Mouse (Mus musculus) MEL (cell line): ENCODE results near the gene Col10a1. TPM values are rescaled to one million over a fixed set of nuclear protein-coding genes. Genes with fewer than 3 reads are reported as not detected.

Experiments
- DNase-seq: peaks from one replicate; pipeline ENCODE4 v3.0.0; 2011; ENCODE audit warnings: low read depth, low spot score
- H3K27ac ChIP-seq: 2 replicates; pipeline ENCODE4 v1.5.1; 2012; ENCODE audit warnings: low read depth, mild to moderate bottlenecking, control low read depth, low read length, moderate library complexity; ENCODE audit not compliant: control insufficient read depth
- H3K27me3 ChIP-seq, 2 experiments: fragments of 150-350 bp in 1 of 2; sonication (generic) in 1 of 2; 2 replicates each; pipeline ENCODE4 v1.6.1; 2012; ENCODE audit warnings: low read length in 2 of 2, mild to moderate bottlenecking in 2 of 2, improper control_type of control experiment in 1 of 2, moderate library complexity in 1 of 2; ENCODE audit not compliant: insufficient read depth in 2 of 2, control insufficient read depth in 1 of 2
- H3K36me3 ChIP-seq, 2 experiments: 2 replicates each; pipeline ENCODE4 v1.6.1; 2012 to 2014; ENCODE audit warnings: low read length in 2 of 2, improper control_type of control experiment in 1 of 2, inconsistent platforms in 1 of 2, mild to moderate bottlenecking in 1 of 2; ENCODE audit not compliant: insufficient read depth in 2 of 2, control insufficient read depth in 1 of 2
- H3K4me1 ChIP-seq, 2 experiments: fragments of 150-350 bp in 1 of 2; sonication (generic) in 1 of 2; 2 replicates each; pipeline ENCODE4 v1.6.1; 2012; ENCODE audit warnings: low read length in 2 of 2, improper control_type of control experiment in 1 of 2, mild to moderate bottlenecking in 1 of 2; ENCODE audit not compliant: insufficient read depth in 2 of 2, control insufficient read depth in 1 of 2
- H3K4me3 ChIP-seq, 2 experiments: fragments of 150-350 bp in 1 of 2; sonication (generic) in 1 of 2; 2 replicates each; pipeline ENCODE4 v1.5.1; 2012; ENCODE audit warnings: low read depth in 2 of 2, low read length in 2 of 2, mild to moderate bottlenecking in 2 of 2, moderate library complexity in 2 of 2, control low read depth in 1 of 2, improper control_type of control experiment in 1 of 2; ENCODE audit not compliant: control insufficient read depth in 1 of 2, insufficient read depth in 1 of 2
- H3K79me2 ChIP-seq: 2 replicates; pipeline ENCODE4 v1.6.1; 2012; ENCODE audit warnings: mild to moderate bottlenecking, low read length, moderate library complexity; ENCODE audit not compliant: control insufficient read depth, poor library complexity, insufficient read depth
- H3K9ac ChIP-seq: 2 replicates; pipeline ENCODE4 v1.6.1; 2012; ENCODE audit warnings: low read depth, mild to moderate bottlenecking, control low read depth, low read length, moderate library complexity; ENCODE audit not compliant: control insufficient read depth, poor library complexity, severe bottlenecking
- H3K9me3 ChIP-seq: fragments of 150-350 bp; sonication (generic); replicated peaks from 2 replicates; pipeline ENCODE4 v1.6.1; 2012; ENCODE audit warnings: mild to moderate bottlenecking, low read length, improper control_type of control experiment, moderate library complexity; ENCODE audit not compliant: insufficient read depth
- CHD1 ChIP-seq: IDR thresholded peaks from 2 replicates; pipeline ENCODE4 v1.6.1; 2012; ENCODE audit warnings: low read depth, mild to moderate bottlenecking, inconsistent platforms, low read length, improper control_type of control experiment
- CTCF ChIP-seq, 3 experiments: IDR thresholded peaks in 2 of 3; conservative IDR thresholded peaks in 1 of 3; 2 replicates each; pipeline ENCODE4 v1.5.1; 2011 to 2012; ENCODE audit warnings: low read length in 3 of 3, low read depth in 2 of 3, mild to moderate bottlenecking in 2 of 3, improper control_type of control experiment in 1 of 3, inconsistent platforms in 1 of 3, mixed read lengths in 1 of 3, moderate library complexity in 1 of 3; ENCODE audit not compliant: control insufficient read depth in 1 of 3, insufficient read depth in 1 of 3, poor library complexity in 1 of 3, severe bottlenecking in 1 of 3
- EP300 ChIP-seq, 2 experiments: IDR thresholded peaks; 2 replicates each; pipeline ENCODE4 v1.6.1; 2011; ENCODE audit warnings: improper control_type of control experiment in 2 of 2, low read length in 2 of 2, low read depth in 1 of 2, mild to moderate bottlenecking in 1 of 2
- GABPA ChIP-seq: IDR thresholded peaks from 2 replicates; pipeline ENCODE4 v1.6.1; 2012; ENCODE audit warnings: low read depth, mild to moderate bottlenecking, inconsistent platforms, low read length, improper control_type of control experiment, moderate library complexity
- GATA1 ChIP-seq: IDR thresholded peaks from 2 replicates; pipeline ENCODE4 v1.6.1; 2011; ENCODE audit warnings: low read depth, low read length, improper control_type of control experiment
- HCFC1 ChIP-seq: IDR thresholded peaks from 2 replicates; pipeline ENCODE4 v1.6.1; 2012; ENCODE audit warnings: low read depth, mild to moderate bottlenecking, inconsistent platforms, low read length, improper control_type of control experiment, moderate library complexity
- JUND ChIP-seq: IDR thresholded peaks from 2 replicates; pipeline ENCODE4 v1.6.1; 2011; ENCODE audit warnings: low read depth, mild to moderate bottlenecking, improper control_type of control experiment, low read length
- KAT2A ChIP-seq: conservative IDR thresholded peaks from 2 replicates; pipeline ENCODE4 v1.6.1; 2012; ENCODE audit warnings: low read depth, low read length, improper control_type of control experiment, inconsistent platforms
- MAX ChIP-seq: IDR thresholded peaks from 2 replicates; pipeline ENCODE4 v1.6.1; 2011; ENCODE audit warnings: low read length, improper control_type of control experiment
- MAZ ChIP-seq: IDR thresholded peaks from 2 replicates; pipeline ENCODE4 v1.6.1; 2012; ENCODE audit warnings: low read depth, mild to moderate bottlenecking, inconsistent platforms, low read length, improper control_type of control experiment
- MYB ChIP-seq: IDR thresholded peaks from 2 replicates; pipeline ENCODE4 v1.6.1; 2011; ENCODE audit warnings: mild to moderate bottlenecking, low read depth, low read length, improper control_type of control experiment
- MYC ChIP-seq: IDR thresholded peaks from 2 replicates; pipeline ENCODE4 v1.6.1; 2011; ENCODE audit warnings: low read depth, mild to moderate bottlenecking, low read length, improper control_type of control experiment, moderate library complexity
- NELFE ChIP-seq: IDR thresholded peaks from 2 replicates; pipeline ENCODE4 v1.6.1; 2011; ENCODE audit warnings: low read depth, low read length, improper control_type of control experiment
- NRF1 ChIP-seq: IDR thresholded peaks from 2 replicates; pipeline ENCODE4 v1.6.1; 2014; ENCODE audit warnings: low read depth, mild to moderate bottlenecking, inconsistent platforms, low read length, improper control_type of control experiment, moderate library complexity; ENCODE audit not compliant: poor library complexity, insufficient read depth, severe bottlenecking
- POLR2AphosphoS5 ChIP-seq: IDR thresholded peaks from 2 replicates; pipeline ENCODE4 v1.6.1; 2012; ENCODE audit warnings: low read depth, borderline replicate concordance, mild to moderate bottlenecking, inconsistent platforms, low read length, moderate library complexity, mixed read lengths
- SIN3A ChIP-seq: IDR thresholded peaks from 2 replicates; pipeline ENCODE4 v1.6.1; 2012; ENCODE audit warnings: low read length, improper control_type of control experiment, inconsistent platforms
- SMC3 ChIP-seq: IDR thresholded peaks from 2 replicates; pipeline ENCODE4 v1.6.1; 2011; ENCODE audit warnings: low read depth, low read length, improper control_type of control experiment
- TBP ChIP-seq: IDR thresholded peaks from 2 replicates; pipeline ENCODE4 v1.8.0; 2011; ENCODE audit warnings: low read depth, low read length, improper control_type of control experiment
- TCF12 ChIP-seq: IDR thresholded peaks from 2 replicates; pipeline ENCODE4 v1.6.1; 2014; ENCODE audit warnings: low read depth, mild to moderate bottlenecking, inconsistent platforms, low read length, improper control_type of control experiment, moderate library complexity
- UBTF ChIP-seq: IDR thresholded peaks from 2 replicates; pipeline ENCODE4 v1.6.1; 2012; ENCODE audit warnings: low read depth, mild to moderate bottlenecking, inconsistent platforms, low read length, improper control_type of control experiment, moderate library complexity, borderline replicate concordance; ENCODE audit not compliant: insufficient read depth
- USF1 ChIP-seq: IDR thresholded peaks from 2 replicates; pipeline ENCODE4 v1.6.1; 2014; ENCODE audit warnings: low read depth, mild to moderate bottlenecking, inconsistent platforms, low read length, improper control_type of control experiment, moderate library complexity
- USF2 ChIP-seq, 2 experiments: IDR thresholded peaks; 2 replicates each; pipeline ENCODE4 v1.6.1; 2011 to 2012; ENCODE audit warnings: improper control_type of control experiment in 2 of 2, low read length in 2 of 2, borderline replicate concordance in 1 of 2, inconsistent platforms in 1 of 2, low read depth in 1 of 2, mild to moderate bottlenecking in 1 of 2; ENCODE audit not compliant: insufficient read depth in 1 of 2
- ZC3H11A ChIP-seq: IDR thresholded peaks from 2 replicates; pipeline ENCODE4 v1.6.1; 2012; ENCODE audit warnings: low read depth, mild to moderate bottlenecking, inconsistent platforms, low read length, improper control_type of control experiment
- ZKSCAN1 ChIP-seq: IDR thresholded peaks from 2 replicates; pipeline ENCODE4 v1.6.1; 2012; ENCODE audit warnings: low read depth, mild to moderate bottlenecking, inconsistent platforms, low read length, improper control_type of control experiment, moderate library complexity
- ZMIZ1 ChIP-seq: IDR thresholded peaks from 2 replicates; pipeline ENCODE4 v1.6.1; 2012; ENCODE audit warnings: low read depth, mild to moderate bottlenecking, inconsistent platforms, low read length, improper control_type of control experiment, moderate library complexity
- polyA plus RNA-seq, 2 experiments: library from polyadenylated mRNA; stranded (reverse) in 1 of 2; unstranded in 1 of 2; fragments of >175 nt in 1 of 2; fragments of >200 nt in 1 of 2; gene quantifications; 2 replicates each; pipeline versions ENCODE4 v1.2.1 to v1.2.4; 2012; ENCODE audit warnings: low replicate concordance in 2 of 2, low read depth in 1 of 2; ENCODE audit not compliant: insufficient read length in 2 of 2, insufficient read depth in 1 of 2, missing spikeins in 1 of 2
- total RNA-seq: library from RNA; depleted of rRNA; stranded (reverse); fragments of 300-350 nt; gene quantifications from 2 replicates; pipeline ENCODE4 v1.2.3, GENCODE M21; 2012

The Col10a1 gene
- total and polyA plus RNA-seq, 3 experiments = 0.07 TPM; not detected in 2

DNA sequence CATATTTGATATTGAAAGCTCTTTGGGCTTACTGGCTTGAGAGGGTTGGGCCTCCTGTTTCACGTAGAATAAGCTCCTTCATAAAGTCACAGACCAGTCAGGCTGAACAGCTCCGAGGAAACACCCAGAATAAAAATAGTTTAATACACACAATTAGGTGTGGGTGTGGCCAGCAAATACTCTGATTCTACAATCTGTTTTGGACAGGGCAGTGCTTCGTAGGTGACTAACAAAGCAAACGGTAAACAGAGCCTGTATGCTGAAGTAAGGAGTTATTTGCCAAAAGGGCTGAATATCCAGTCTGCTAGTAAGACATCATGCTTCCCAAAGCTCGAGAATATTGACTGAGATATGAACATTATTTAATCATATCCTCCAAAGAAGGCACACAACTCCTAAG, 4.1 kb upstream of the Col10a1 start:
- no peak for TF ChIP-seq NELFE
- TF ChIP-seq GABPA = no peak
- no peak for TF ChIP-seq KAT2A
- TF ChIP-seq GATA1 = no peak
- no peak for TF ChIP-seq HCFC1
- no peak for TF ChIP-seq ZC3H11A
- no peak for TF ChIP-seq ZKSCAN1
- no peak for TF ChIP-seq SIN3A
- TF ChIP-seq EP300 (IDR thresholded peaks at IDR 0.05; ENCODE audit: low read depth in 1 of 2, low read length in 2 of 2) = no peak
- no peak for TF ChIP-seq MYB
- TF ChIP-seq POLR2AphosphoS5 = no peak
- no peak for TF ChIP-seq CTCF (IDR thresholded peaks at IDR 0.05 in 2 of 3, conservative IDR thresholded peaks at IDR 0.05 in 1 of 3; ENCODE audit: control insufficient read depth in 1 of 3, insufficient read depth in 1 of 3, low read depth in 2 of 3, low read length in 3 of 3, poor library complexity in 1 of 3, severe bottlenecking in 1 of 3)
- TF ChIP-seq SMC3 = no peak
- TF ChIP-seq USF2 (IDR thresholded peaks at IDR 0.05; ENCODE audit: borderline replicate concordance in 1 of 2, insufficient read depth in 1 of 2, low read depth in 1 of 2, low read length in 2 of 2) = no peak
- TF ChIP-seq MYC = no peak
- no peak for TF ChIP-seq USF1
- no peak for TF ChIP-seq JUND
- no peak for TF ChIP-seq MAX
- TF ChIP-seq TCF12 = no peak
- no peak for TF ChIP-seq TBP
- no peak for DNase-seq
- Histone ChIP-seq H3K9ac (no peak overlapping the region), H3K27ac (no peak overlapping the region), H3K9me3 (no peaks in the 10 kb centered on the region), H3K36me3 (peaks cover 0 to 2% of the 10 kb centered on the region in 2 experiments; a peak in 1 of 4 replicates), H3K27me3 (no peaks in the 10 kb centered on the region), H3K4me1 (no peaks in the 10 kb centered on the region), H3K79me2 (no peaks in the 10 kb centered on the region), H3K4me3 (no peak overlapping the region)

DNA sequence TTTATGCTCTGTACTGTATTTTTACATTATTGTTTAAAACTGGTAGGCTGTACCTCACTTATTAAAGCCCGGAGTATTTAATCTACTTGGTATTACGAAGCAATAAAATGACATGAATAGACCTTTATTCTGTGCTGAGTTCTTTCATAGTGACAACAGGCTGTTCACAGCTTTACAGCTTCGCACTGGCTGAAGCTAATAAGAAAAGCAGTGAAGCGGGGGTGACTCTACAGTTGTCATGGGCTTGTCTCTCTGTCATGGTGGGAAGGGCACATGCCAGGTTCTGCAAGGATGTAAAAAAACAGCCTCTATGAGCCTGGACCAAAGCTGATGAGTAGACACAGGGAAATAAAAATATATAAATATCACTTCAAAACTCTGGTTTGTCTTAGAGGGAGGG, 7.2 kb downstream of the Col10a1 start:
- no peak for DNase-seq
- H3K79me2 ChIP-seq = no peaks in the 10 kb centered on the region
- H3K4me3 ChIP-seq = no peak overlapping the region
- H3K27ac ChIP-seq = no peak overlapping the region
- H3K36me3 ChIP-seq = no peaks in the 10 kb centered on the region
- H3K4me1 ChIP-seq = no peaks in the 10 kb centered on the region
- TF ChIP-seq ZMIZ1 (no peak), CHD1 (no peak), MAZ (no peak), TCF12 (no peak), NRF1 (no peak), UBTF (no peak), NELFE (no peak), POLR2AphosphoS5 (no peak)
- TF ChIP-seq, all 39 proteins: peak for 0
- Histone ChIP-seq H3K9me3 (no peaks in the 10 kb centered on the region), H3K27me3 (no peaks in the 10 kb centered on the region), H3K9ac (no peak overlapping the region)
